Mouse (Mus musculus) cortical plate, adult 2 months (tissue): ENCODE data around the gene Haus8. TPM values are rescaled to one million over a fixed set of nuclear protein-coding genes. Genes with fewer than 3 reads are reported as not detected.
"Not testable (repeated sequence)": the region's sequence is repeated elsewhere in the genome, so short reads cannot be mapped to it uniquely, and the experiment has no call there.

Experiments
- H3K27ac ChIP-seq: fragments of 200-500 bp; 2 replicates; pipeline ENCODE4 v1.5.1; 2012; ENCODE audit warnings: low read length, control low read depth, inconsistent platforms; ENCODE audit not compliant: insufficient read depth
- H3K4me1 ChIP-seq: fragments of 200-500 bp; 2 replicates; pipeline ENCODE4 v1.6.1; 2011; ENCODE audit warnings: low read length; ENCODE audit not compliant: control insufficient read depth, insufficient read depth
- H3K4me3 ChIP-seq: fragments of 200-500 bp; 2 replicates; pipeline ENCODE4 v1.5.1; 2011; ENCODE audit warnings: mild to moderate bottlenecking, low read length, control low read depth; ENCODE audit not compliant: insufficient read depth
- CTCF ChIP-seq: fragments of 200-500 bp; IDR thresholded peaks from 2 replicates; pipeline ENCODE4 v1.5.1; 2011; ENCODE audit warnings: mild to moderate bottlenecking, control low read depth, low read length; ENCODE audit not compliant: insufficient read depth; ENCODE audit errors: extremely low read depth
- POLR2A ChIP-seq: fragments of 200-500 bp; IDR thresholded peaks from 2 replicates; pipeline ENCODE4 v1.6.1; 2011; ENCODE audit warnings: mild to moderate bottlenecking, low read length, control low read depth; ENCODE audit not compliant: insufficient read depth; ENCODE audit errors: extremely low read depth
- polyA plus RNA-seq: library from polyadenylated mRNA; depleted of rRNA; stranded (reverse); fragments of >200 nt; gene quantifications from 2 replicates; pipeline ENCODE4 v1.2.3, GENCODE M21; 2012

Haus8 gene
- polyA plus RNA-seq, 1 experiment: 10.3 TPM

DNA sequence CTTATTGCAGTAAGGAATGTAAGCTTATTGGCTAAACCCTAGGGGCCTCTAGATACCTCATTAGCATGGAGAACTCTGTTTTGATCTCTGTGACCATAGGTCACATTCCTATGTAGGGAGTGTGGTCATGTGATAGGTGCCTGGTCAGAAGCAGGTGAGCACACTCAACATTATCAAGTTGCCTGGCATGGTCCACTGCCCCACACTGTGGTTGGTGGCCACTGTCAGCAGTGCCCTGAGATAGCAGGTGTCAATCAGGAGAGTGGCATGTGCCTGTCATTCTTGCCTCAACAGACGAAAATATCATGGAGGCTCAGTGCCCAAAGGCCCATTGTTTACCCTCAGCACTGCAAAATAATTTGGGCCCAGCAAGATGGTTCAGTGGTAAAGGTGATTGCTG lies 33.3 kb upstream of the Haus8 start:
- no peak for TF ChIP-seq CTCF
- H3K27ac ChIP-seq: no peak overlapping the region
- no peak overlapping the region for H3K4me3 ChIP-seq
- H3K4me1 ChIP-seq: no peaks in the 10 kb centered on the region

DNA sequence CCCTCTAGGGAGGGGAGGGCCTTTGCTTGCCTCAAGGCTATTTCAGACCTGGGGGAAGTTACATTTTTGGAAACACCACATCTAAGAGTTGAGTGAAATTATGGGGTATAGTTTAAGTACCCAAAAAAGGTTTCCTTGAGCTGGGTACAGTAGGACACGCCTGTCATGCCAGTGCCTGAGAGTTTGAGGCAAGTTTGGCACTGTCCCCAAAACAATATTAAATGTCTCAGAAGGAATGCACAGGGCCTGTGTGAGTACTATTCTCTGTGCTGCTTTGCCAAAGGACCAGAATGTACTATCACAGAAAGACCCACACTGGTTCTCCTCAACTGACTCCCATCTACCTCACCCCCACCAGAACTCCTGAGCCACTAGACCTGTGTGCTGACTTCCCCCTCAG lies 30.9 kb upstream of the Haus8 start:
- H3K4me3 ChIP-seq: no peak overlapping the region
- H3K4me1 ChIP-seq: no peaks in the 10 kb centered on the region
- H3K27ac ChIP-seq: no peak overlapping the region
- TF ChIP-seq CTCF (no peak), POLR2A (no peak)

DNA sequence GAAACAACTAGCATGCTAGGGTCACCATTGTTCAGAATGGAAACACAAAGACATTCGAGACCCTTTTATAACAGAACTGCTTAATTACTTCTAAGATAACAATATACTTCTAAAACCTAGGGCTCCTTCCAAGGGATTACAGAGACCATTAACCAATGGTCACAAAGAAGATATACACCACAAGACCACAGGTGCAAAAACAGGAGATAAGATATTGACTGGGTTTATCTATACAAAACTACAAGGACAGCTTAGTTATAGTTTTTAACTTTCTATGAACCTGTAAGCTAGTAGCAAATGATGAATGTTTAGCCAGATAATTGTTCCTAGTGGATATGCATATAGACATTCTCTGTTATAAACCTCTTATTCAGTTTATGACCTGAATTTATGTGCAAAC lies 30.1 kb upstream of the Haus8 start:
- no peaks in the 10 kb centered on the region for H3K4me1 ChIP-seq
- no peak for TF ChIP-seq POLR2A
- no peak for TF ChIP-seq CTCF

DNA sequence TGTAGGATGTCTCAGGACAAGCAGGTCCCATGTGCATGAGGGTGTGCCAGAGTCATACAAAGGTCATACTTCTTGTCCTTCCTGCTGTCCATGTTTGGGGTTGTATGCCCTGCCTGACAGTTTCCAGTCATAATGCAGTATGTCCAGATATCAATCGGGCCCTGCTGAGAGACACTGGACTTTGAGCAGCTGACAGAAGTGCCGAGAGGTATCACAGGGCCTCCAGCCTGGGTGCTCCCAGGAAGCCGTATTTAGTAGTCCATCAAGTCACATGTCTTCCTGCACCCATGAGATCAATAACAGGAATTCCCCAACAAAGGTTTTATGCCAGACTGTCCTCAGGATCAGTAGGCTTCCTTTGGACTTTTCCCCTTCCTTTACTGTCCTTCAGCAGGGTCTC lies 27.0 kb upstream of the Haus8 start:
- Histone ChIP-seq H3K4me3 (no peak overlapping the region), H3K27ac (no peak overlapping the region), H3K4me1 (no peaks in the 10 kb centered on the region)
- no peak for TF ChIP-seq CTCF
- no peak for TF ChIP-seq POLR2A

More for the DNA sequence above, 30.1 kb upstream of the Haus8 start:
- Histone ChIP-seq H3K4me3 (no peak overlapping the region), H3K27ac (no peak overlapping the region)

DNA sequence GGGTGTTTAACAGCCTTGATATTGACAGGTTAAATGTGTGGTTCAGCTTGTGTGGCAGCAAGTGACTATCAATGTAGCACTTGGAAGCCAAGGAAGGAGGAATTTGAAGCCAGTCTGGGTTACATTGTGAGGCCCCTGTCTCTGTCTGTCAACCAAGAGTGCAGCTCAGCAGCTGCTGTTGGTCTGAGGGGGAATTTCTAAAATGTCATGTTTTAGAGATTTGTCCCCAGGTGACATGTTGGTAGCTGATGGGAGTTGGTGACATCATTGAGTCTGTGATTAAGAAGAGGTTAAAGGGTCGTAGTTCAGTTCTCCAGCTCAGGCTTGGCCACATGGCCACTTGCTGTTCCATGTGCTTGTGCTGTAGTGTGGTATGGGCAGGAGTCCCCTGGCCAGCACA lies 24.7 kb upstream of the Haus8 start:
- no peaks in the 10 kb centered on the region for H3K4me1 ChIP-seq
- H3K4me3 ChIP-seq: no peak overlapping the region
- no peak for TF ChIP-seq CTCF
- no peak for TF ChIP-seq POLR2A
- H3K27ac ChIP-seq: no peak overlapping the region

DNA sequence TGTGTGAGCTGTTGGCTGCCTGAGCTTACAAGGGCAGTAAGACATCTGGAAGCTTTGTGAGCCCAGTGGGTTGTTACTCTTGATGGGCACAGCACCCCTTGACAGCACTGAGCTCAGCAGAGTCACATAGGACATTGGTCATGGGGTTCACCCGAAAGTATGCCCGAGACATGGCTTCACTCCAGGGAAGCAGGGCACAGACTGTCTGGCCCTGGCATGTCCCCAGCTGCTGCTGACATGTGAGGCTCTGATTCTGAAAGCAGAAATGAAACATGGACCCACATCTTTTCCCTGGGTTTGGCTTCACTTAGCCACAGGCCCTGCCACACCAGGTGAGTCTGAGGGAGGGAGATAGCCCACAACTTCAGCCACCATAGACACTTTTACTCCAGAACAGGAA lies 24.1 kb upstream of the Haus8 start:
- Histone ChIP-seq H3K27ac (no peak overlapping the region), H3K4me3 (no peak overlapping the region), H3K4me1 (no peaks in the 10 kb centered on the region)
- TF ChIP-seq CTCF (no peak), POLR2A (no peak)

DNA sequence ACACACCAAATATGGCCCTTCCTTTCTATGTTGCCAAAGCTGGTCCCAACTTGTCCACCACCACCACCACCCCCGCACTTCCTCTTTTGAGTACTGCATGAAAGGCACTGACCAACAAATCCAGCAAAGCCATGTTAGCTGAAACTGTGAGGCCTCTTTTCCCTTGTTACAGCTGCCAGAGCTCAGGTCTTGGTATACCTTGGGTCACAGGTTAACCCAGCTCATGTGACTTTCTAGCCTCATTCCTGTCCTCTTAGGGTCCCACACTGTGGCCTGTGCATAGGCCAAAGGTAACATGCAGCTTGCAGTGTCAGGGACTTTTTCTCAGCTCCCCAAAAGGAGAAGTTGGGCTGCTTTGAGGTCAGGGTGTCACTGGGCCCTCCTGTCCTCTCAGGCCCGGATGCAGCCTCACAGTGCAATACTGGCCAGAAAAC lies 23.5 kb upstream of the Haus8 start:
- TF ChIP-seq POLR2A (no peak), CTCF (no peak)
- Histone ChIP-seq H3K4me3 (no peak overlapping the region), H3K27ac (no peak overlapping the region), H3K4me1 (no peaks in the 10 kb centered on the region)

DNA sequence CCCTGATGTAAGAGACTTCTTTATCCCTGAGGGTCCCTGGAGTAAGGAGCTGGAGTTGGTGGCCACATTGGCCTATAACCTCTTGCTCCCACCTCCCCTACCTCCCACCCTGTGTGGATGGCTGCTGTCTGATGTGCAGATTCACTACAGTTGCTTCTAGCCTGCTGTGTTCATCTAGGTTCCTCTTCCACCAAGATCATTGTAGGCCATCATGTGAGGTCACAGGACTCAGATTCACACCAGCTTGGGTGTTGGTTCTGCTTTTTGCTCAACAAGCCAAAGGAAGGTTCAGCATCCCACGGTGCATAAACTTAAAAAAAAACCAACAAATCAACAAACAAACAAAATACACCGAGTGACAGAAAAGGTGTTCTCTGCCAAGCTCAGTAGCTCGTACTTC lies 21.2 kb upstream of the Haus8 start:
- not testable (repeated sequence) for H3K27ac ChIP-seq, H3K4me3 ChIP-seq, H3K4me1 ChIP-seq

DNA sequence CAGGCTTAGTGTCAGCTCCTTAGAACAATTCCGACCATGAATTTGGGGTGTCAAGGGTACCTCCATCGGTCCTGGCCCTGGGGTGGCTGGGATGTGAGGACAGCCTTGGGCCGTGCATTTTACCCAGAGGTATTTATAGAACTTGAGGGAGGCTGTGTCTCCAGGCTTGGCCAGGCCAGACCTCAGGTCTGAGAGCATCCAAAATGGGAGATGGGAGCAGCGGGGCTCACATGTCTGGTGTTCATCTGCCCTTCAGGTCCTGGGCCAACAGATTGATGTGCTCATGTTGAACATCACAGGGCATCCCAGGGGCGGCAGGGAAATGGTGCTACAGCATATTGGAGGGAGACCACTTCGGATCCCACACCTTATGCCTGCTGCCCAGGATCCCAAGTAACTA lies 18.6 kb upstream of the Haus8 start:
- no peak for TF ChIP-seq POLR2A
- no peak for TF ChIP-seq CTCF
- H3K4me3 ChIP-seq: no peak overlapping the region
- H3K27ac ChIP-seq: no peak overlapping the region
- H3K4me1 ChIP-seq: peaks cover 3% of the 10 kb centered on the region

DNA sequence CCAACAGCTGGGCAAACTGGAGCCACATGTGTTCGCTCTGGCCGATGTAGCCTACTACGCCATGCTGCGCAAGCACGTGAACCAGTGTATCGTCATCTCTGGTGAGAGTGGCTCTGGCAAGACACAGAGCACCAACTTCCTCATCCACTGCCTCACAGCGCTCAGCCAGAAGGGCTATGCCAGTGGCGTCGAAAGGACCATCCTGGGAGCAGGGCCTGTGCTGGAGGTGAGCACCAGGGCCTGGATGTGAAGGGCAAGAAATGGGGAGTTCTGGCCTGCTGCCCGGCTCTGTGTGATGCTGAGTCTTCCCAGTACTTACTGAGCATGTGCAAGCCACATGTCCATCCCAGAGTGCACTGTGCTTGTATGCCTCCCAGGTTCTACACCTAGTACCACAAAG lies 18.2 kb upstream of the Haus8 start:
- peaks cover 3% of the 10 kb centered on the region for H3K4me1 ChIP-seq
- TF ChIP-seq CTCF: no peak
- no peak for TF ChIP-seq POLR2A
- no peak overlapping the region for H3K27ac ChIP-seq
- H3K4me3 ChIP-seq: no peak overlapping the region

DNA sequence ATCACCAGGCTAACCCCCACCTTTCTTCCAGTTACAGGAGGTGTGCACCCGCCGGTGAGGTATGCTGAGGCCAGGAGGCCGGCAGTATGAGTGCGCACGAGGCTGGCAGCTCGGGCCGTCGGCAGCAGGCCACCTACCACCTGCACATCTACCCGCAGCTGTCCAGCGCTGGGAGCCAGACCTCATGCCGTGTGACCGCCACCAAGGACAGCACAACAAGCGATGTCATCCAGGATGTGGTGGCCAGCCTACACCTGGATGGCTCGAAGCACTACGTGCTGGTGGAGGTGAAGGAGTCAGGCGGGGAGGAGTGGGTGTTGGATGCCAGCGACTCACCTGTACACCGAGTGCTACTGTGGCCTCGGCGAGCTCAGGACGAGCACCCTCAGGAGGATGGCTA lies 17.5 kb upstream of the Haus8 start:
- TF ChIP-seq CTCF (no peak), POLR2A (no peak)
- peaks cover 3% of the 10 kb centered on the region for H3K4me1 ChIP-seq
- no peak overlapping the region for H3K4me3 ChIP-seq
- no peak overlapping the region for H3K27ac ChIP-seq

DNA sequence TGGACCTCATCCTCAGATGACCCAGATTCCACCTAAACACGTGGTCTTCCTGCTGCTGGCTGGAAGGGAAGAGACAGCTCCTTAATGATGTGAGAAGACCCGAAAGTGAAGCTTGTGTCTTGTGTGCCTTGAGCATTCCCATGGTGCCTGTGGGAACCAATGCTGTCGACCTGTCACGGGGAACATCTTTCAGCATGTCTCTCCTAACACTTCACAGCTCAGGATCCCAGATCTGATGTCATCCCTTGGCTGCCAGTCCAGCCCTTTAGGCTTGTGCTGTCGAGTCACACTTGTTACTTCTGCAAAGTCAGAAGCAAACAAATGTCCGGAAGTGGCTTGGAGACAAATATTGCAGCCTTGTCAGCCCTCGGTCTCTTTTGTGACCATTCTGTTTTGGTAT lies 16.4 kb upstream of the Haus8 start:
- Histone ChIP-seq H3K27ac (no peak overlapping the region), H3K4me3 (no peak overlapping the region), H3K4me1 (peaks cover 3% of the 10 kb centered on the region)
- TF ChIP-seq CTCF (no peak), POLR2A (no peak)
